Mouse (Mus musculus) heart, embryonic 13.5 days (tissue): ENCODE results near the gene Vwa3a. TPM values are rescaled to one million over a fixed set of nuclear protein-coding genes. Genes with fewer than 3 reads are reported as not detected.
"Not testable (repeated sequence)": the region's sequence is repeated elsewhere in the genome, so short reads cannot be mapped to it uniquely, and the experiment has no call there.

Experiments used
- ATAC-seq: fragments of 200-750 bp; cut with Nextera tagmentation; 2 replicates; pipeline ENCODE4 v1.8.0; 2017; ENCODE audit warnings: moderate TSS enrichment; ENCODE audit not compliant: insufficient number of reproducible peaks, low FRiP score, low TSS enrichment; ENCODE audit errors: extremely low read depth
- H3K27ac ChIP-seq: fragments of 300-500 bp; sonication (generic); replicated peaks from 2 replicates; pipeline ENCODE4 v1.5.1; 2015; ENCODE audit warnings: moderate library complexity, mild to moderate bottlenecking, inconsistent platforms
- H3K27me3 ChIP-seq: fragments of 300-500 bp; sonication (generic); replicated peaks from 2 replicates; pipeline ENCODE4 v1.6.1; 2015; ENCODE audit warnings: mild to moderate bottlenecking, inconsistent platforms
- H3K36me3 ChIP-seq: fragments of 300-500 bp; sonication (generic); 2 replicates; pipeline ENCODE4 v1.6.1; 2015; ENCODE audit warnings: mild to moderate bottlenecking, inconsistent platforms
- H3K4me1 ChIP-seq: fragments of 300-500 bp; sonication (generic); 2 replicates; pipeline ENCODE4 v1.6.1; 2015; ENCODE audit warnings: inconsistent platforms
- H3K4me2 ChIP-seq: fragments of 300-500 bp; sonication (generic); 2 replicates; pipeline ENCODE4 v1.6.1; 2015; ENCODE audit warnings: inconsistent platforms, mild to moderate bottlenecking, moderate library complexity
- H3K4me3 ChIP-seq: fragments of 300-500 bp; sonication (generic); 2 replicates; pipeline ENCODE4 v1.5.1; 2015; ENCODE audit warnings: moderate library complexity, mild to moderate bottlenecking, inconsistent platforms
- H3K9ac ChIP-seq: fragments of 300-500 bp; sonication (generic); 2 replicates; pipeline ENCODE4 v1.6.1; 2015; ENCODE audit warnings: inconsistent platforms, mild to moderate bottlenecking, moderate library complexity
- H3K9me3 ChIP-seq: fragments of 300-500 bp; sonication (generic); 2 replicates; pipeline ENCODE4 v1.6.1; 2016; ENCODE audit warnings: inconsistent platforms
- WGBS: fragments of 180-500 bp; shearing (Covaris S2); methylation state at CpG from one replicate; pipeline ENCODE4 v1.1.7; 2015; ENCODE audit warnings: mixed read lengths; 5-methylcytosine and 5-hydroxymethylcytosine counted together
- polyA plus RNA-seq: library from polyadenylated mRNA; unstranded; fragments of >200 nt; fragmentation: Nextera tagmentation; extraction: Ambion mirVana; gene quantifications from 2 replicates; pipeline ENCODE4 v1.2.1, GENCODE M21; 2015

The Vwa3a gene
- polyA plus RNA-seq, result 0.56 TPM in 2 replicates

DNA sequence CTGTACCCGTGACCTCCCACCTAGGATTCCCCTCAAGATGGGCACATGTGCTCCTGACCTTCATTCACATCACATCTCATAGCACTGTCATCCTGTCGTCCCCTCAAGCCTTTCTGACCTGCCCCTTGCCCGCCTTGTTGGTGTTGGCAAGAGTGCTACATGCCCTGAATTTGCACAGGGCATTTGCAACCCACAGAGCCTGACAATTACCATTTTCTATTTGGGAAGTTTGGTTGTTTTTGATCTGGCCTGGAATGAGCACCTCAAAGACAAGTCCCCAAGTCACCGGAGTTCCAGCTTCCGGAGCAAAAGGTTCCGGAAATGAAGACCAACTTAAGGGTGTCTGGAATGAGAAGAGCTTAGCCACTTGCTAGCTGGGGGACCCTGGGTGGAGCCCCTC, at the start of gene Vwa3a:
Gene Vwa3a (plus strand): TSS at position 301 of the 400 bp plus-strand sequence.
- WGBS, result 59% methylated on average over 6 of the region's 6 CpGs
- Histone ChIP-seq H3K27ac (peak within 1 kb of the TSS; percentile 36; the same call in 1 of the 2 replicates), H3K4me2 (peak within 1 kb of the TSS; percentile 27), H3K4me1 (peaks cover 23% of the 10 kb centered on the region), H3K9ac (peak within 1 kb of the TSS; percentile 53; the same call in 1 of the 2 replicates), H3K36me3 (peaks cover 5% of the 10 kb centered on the region; the same call in 1 of the 2 replicates), H3K4me3 (no peak within 1 kb of the TSS), H3K9me3 (no peaks in the 10 kb centered on the region), H3K27me3 (no peaks in the 10 kb centered on the region)
- no peak for ATAC-seq

DNA sequence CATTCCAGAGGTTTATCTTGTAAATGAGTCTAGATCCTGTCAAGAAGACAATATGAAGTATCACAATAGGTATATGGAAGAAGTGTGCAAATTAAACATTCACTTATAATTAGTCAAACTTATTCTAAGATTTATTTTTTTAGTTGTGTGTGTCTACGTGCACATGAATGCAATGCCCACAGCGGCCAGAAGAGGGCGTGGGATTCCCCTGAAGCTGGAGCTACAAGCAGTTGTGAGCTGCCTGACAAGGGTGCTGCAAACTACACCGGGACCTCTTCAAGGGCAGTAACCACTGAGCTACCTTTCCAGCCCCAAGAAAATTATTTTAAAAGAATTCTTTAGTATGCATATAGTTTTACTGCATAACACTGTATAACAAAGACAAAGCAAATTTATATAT, 48.5 kb upstream of the Vwa3a start:
- no peak for ATAC-seq
- H3K4me1 ChIP-seq, result peaks cover 21% of the 10 kb centered on the region
- 67% methylated on average over 4 of the region's 4 CpGs for WGBS
- no peak overlapping the region for H3K9ac ChIP-seq
- no peaks in the 10 kb centered on the region for H3K9me3 ChIP-seq
- H3K36me3 ChIP-seq, result peaks cover 18% of the 10 kb centered on the region
- H3K27me3 ChIP-seq, result no peaks in the 10 kb centered on the region
- no peak overlapping the region for H3K4me2 ChIP-seq
- H3K27ac ChIP-seq, result no peak overlapping the region
- H3K4me3 ChIP-seq, result no peak overlapping the region

DNA sequence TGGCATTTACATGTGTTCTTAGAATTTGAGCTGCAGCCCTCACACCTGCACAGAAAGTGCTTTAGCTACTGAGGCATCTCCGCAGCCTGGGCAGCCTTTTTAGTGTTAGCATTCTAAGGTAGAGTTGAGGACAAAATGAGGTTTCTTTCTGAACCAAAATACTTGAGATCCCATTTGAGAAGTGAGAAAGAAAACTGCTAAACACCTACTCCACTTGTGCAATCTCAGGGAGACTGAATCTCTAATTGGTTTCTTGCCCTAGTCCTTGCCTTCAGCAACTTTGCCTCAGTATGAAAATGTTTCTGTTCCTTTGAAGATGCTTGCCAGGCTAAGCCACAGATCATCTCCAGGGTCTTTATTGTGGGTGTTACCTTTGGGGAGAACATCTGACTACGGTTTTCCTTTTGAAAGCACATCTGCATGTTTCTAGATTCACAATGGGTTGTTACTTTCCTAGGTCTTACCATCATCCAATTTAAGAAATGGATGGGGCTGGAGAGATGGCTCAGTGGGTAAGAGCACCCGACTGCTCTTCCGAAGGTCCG, 45.2 kb upstream of the Vwa3a start:
- no peak overlapping the region for H3K9ac ChIP-seq
- no peak overlapping the region for H3K27ac ChIP-seq
- WGBS, result 93% methylated on average over 5 of the region's 5 CpGs

DNA sequence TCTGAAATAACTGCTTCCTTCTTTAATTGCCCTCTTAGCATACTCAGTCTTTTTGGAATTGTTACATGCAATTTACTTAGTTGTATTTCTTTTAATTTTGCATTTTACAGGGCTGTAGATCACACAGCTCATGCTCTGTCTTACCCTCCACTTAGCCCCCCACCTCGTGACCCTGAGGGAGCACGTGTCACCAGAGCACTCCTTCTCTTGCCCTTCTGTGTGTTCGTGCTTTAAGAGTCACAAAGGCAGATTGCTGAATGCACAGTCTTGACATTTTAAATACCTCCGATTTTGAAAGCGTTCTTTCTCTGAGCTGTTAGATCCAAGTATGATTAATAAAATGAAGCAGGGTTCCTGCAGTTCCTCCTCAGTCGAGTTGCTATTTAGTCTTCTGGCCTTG, 43.9 kb upstream of the Vwa3a start:
- Histone ChIP-seq H3K9me3 (no peaks in the 10 kb centered on the region), H3K27me3 (no peaks in the 10 kb centered on the region), H3K27ac (no peak overlapping the region), H3K4me1 (peaks cover 17% of the 10 kb centered on the region), H3K9ac (no peak overlapping the region), H3K4me2 (no peak overlapping the region), H3K36me3 (peaks cover 28% of the 10 kb centered on the region), H3K4me3 (no peak overlapping the region)
- ATAC-seq, result no peak
- 35% methylated on average over 6 of the region's 6 CpGs for WGBS

More for the DNA sequence above, 45.2 kb upstream of the Vwa3a start:
- H3K4me2 ChIP-seq, result no peak overlapping the region
- H3K27me3 ChIP-seq, result no peaks in the 10 kb centered on the region
- H3K4me3 ChIP-seq, result no peak overlapping the region
- H3K36me3 ChIP-seq, result peaks cover 28% of the 10 kb centered on the region
- peaks cover 12% of the 10 kb centered on the region; the same call in 1 of the 2 replicates for H3K4me1 ChIP-seq
- H3K9me3 ChIP-seq, result no peaks in the 10 kb centered on the region
- ATAC-seq, result no peak

DNA sequence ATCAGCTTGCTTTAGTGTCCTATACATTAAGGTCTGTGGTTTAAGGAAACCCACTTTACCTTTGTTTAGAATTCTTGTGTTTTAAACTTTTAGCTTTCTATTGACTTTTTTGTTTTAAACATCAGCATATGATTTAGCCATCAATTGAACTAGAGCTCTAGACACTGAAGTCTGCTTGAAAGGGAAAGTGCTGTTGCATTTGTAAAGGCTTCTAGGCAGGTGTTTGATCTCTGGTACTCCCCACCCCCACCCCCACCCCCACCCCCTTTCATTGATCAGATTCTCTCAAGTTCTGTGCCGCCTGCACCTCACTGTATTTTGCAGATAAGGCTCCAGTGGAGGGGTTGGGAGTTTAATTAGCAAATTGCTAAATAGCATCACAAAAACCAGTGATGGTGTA, 43.5 kb upstream of the Vwa3a start:
- H3K4me2 ChIP-seq, result no peak overlapping the region
- no peaks in the 10 kb centered on the region for H3K27me3 ChIP-seq
- no peak overlapping the region for H3K4me3 ChIP-seq
- H3K9me3 ChIP-seq, result no peaks in the 10 kb centered on the region
- WGBS, result 76% methylated on average over 1 of the region's 1 CpGs
- H3K4me1 ChIP-seq, result peaks cover 17% of the 10 kb centered on the region
- H3K9ac ChIP-seq, result no peak overlapping the region
- H3K36me3 ChIP-seq, result peaks cover 27% of the 10 kb centered on the region
- H3K27ac ChIP-seq, result no peak overlapping the region
- no peak for ATAC-seq

DNA sequence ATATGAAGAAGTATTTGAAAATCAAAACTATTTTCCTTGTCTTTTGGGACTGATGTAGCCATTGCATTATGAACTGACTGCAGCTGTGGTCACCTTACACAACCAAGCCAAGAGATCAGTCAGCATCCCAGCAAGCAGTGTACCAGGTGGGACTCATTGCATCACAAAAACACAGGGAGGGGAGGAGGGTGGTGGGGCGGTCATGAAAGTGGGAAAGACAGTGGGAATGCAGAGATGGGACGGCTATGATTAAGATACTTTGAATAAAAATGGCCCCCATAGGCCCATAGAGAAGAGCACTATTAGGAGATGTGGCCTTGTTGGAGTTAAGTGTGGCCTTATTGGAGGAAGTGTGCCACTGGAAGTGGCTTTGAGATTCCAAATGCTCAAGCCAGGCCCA, 42.8 kb upstream of the Vwa3a start:
- Histone ChIP-seq H3K4me2 (no peak overlapping the region), H3K27ac (no peak overlapping the region), H3K4me1 (peaks cover 17% of the 10 kb centered on the region), H3K9me3 (no peaks in the 10 kb centered on the region), H3K36me3 (peaks cover 20% of the 10 kb centered on the region), H3K9ac (no peak overlapping the region), H3K27me3 (no peaks in the 10 kb centered on the region), H3K4me3 (no peak overlapping the region)
- WGBS, result 93% methylated on average over 2 of the region's 2 CpGs
- no peak for ATAC-seq

DNA sequence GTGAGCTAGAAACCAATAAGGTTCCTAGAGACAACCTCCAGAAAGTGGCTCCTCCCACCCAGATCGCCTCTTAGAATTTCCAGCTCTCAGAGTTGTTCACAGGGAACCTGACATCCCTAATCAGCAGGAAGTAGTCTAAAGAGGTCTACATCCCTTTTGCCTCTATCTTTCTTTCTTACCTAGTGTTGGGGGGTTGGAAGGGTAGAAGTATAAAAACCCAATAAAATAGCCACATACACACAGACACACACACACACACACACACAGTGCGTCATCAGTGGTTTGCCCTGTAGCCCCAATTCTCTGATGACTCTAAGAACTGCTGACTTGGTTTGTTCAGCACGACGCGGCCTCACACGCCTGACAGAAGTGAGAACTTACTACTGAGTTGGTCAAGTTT, 39.5 kb upstream of the Vwa3a start:
- Histone ChIP-seq H3K27me3 (no peaks in the 10 kb centered on the region), H3K36me3 (peaks cover 10% of the 10 kb centered on the region), H3K4me3 (no peak overlapping the region), H3K27ac (no peak overlapping the region), H3K9ac (no peak overlapping the region), H3K4me1 (peaks cover 41% of the 10 kb centered on the region), H3K4me2 (no peak overlapping the region), H3K9me3 (no peaks in the 10 kb centered on the region)
- WGBS, result 85% methylated on average over 6 of the region's 6 CpGs
- no peak for ATAC-seq

DNA sequence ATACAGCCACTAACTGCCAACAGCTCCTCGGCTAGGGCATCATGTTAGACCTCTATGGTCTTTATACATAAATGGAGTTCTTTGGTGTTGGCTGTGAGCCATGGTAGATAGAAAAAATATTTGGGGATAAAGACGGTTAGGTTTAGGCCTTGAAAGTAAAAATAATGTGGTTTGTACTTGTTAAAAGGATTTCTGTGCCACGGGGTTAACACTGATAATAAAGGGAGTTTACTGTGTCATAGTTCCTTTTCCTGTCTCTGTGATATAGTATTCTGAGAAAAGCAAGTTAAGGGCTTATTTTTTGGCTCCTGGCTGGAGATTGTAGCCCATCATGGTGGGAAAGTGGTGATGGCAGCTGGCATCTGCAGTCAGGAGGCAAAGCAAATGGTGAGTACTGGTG, 35.2 kb upstream of the Vwa3a start:
- WGBS, result 47% methylated on average over 3 of the region's 3 CpGs
- H3K27ac ChIP-seq, result 0 out of 2 replicates have a peak overlapping the region, but pooled peaks have one; percentile 5
- H3K4me3 ChIP-seq, result no peak overlapping the region
- H3K9me3 ChIP-seq, result no peaks in the 10 kb centered on the region
- H3K36me3 ChIP-seq, result no peaks in the 10 kb centered on the region
- no peak overlapping the region for H3K4me2 ChIP-seq
- no peak for ATAC-seq
- no peak overlapping the region for H3K9ac ChIP-seq
- H3K4me1 ChIP-seq, result peaks cover 32% of the 10 kb centered on the region
- H3K27me3 ChIP-seq, result no peaks in the 10 kb centered on the region

DNA sequence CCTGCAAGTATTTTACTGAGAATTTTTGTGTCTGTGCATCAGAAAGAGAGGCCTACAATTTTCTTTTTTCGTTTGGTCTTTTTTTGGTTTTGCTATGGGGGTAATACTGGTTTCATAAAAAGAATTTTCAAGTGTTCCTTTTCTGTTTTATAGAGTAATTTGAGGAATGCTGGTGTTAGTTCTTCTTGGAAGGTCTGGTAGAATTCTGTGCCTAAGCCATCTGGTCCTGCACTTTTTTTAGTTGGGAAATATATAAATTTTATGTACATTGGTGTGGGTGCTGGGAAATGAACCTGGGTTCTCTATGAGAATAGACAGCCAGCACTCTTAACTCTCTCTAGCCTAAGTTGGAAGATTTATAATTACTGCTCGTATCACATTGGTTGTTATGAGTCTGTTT, 27.0 kb upstream of the Vwa3a start:
- Histone ChIP-seq H3K9me3 (no peaks in the 10 kb centered on the region), H3K27ac (no peak overlapping the region), H3K9ac (no peak overlapping the region), H3K4me1 (0 out of 2 replicates have a peak, but pooled peaks cover 6% of the 10 kb centered on the region), H3K36me3 (0 out of 2 replicates have a peak, but pooled peaks cover 3% of the 10 kb centered on the region), H3K4me3 (no peak overlapping the region), H3K4me2 (no peak overlapping the region), H3K27me3 (no peaks in the 10 kb centered on the region)
- WGBS, result 94% methylated on average over 2 of the region's 2 CpGs
- ATAC-seq, result no peak

DNA sequence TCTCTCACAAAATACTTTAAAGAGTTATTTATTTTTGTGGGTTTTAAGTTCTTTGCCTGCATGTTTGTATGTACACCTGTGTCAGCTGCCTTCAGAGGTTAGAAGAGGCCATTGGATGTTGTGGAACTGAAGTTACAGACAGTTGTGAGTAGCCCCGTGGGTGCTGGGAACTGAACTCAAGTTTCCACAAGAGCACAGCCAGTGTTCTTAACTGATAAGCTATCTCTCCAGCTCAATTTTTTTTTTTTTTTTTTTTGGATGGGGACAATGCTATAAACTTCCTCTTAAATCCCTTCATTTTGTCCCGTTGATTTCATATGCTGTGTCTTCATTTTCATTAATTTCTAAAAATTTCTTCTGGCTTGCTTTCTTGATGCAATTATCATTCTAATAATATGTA, 25.9 kb upstream of the Vwa3a start:
- no peak overlapping the region for H3K4me2 ChIP-seq
- WGBS, result 76% methylated on average over 2 of the region's 2 CpGs
- H3K36me3 ChIP-seq, result 0 out of 2 replicates have a peak, but pooled peaks cover 3% of the 10 kb centered on the region
- H3K4me1 ChIP-seq, result peaks cover 12% of the 10 kb centered on the region; the same call in 1 of the 2 replicates
- H3K9me3 ChIP-seq, result no peaks in the 10 kb centered on the region
- ATAC-seq, result no peak
- H3K9ac ChIP-seq, result no peak overlapping the region
- H3K4me3 ChIP-seq, result no peak overlapping the region
- no peaks in the 10 kb centered on the region for H3K27me3 ChIP-seq
- no peak overlapping the region for H3K27ac ChIP-seq

DNA sequence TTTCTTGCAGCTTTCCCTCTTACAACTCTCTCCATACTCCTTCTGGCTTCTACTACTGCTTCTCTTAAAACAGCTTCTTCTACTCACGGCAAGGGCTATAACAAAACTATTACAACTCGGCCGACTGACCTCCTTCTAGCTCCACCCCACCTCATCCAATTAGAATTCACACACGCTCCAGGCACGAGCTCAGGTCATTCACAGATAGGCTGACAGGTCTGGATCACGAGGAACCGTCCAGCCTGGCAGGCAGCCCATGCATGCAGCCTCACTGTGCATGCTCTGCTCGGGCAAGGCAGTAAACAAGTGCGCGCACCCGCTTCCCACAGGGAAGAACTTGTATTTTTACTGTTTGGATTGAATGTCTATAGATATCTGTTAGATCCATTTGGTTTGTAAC, 25.2 kb upstream of the Vwa3a start:
- H3K36me3 ChIP-seq, H3K9ac ChIP-seq, H3K9me3 ChIP-seq, ATAC-seq, H3K4me3 ChIP-seq, H3K27me3 ChIP-seq: not testable (repeated sequence)
- peaks cover 12% of the 10 kb centered on the region; the same call in 1 of the 2 replicates for H3K4me1 ChIP-seq
- H3K4me2 ChIP-seq, result peak overlapping the region; percentile 27
- H3K27ac ChIP-seq, result peak overlapping the region; percentile 53
- 64% methylated on average over 11 of the region's 11 CpGs for WGBS

DNA sequence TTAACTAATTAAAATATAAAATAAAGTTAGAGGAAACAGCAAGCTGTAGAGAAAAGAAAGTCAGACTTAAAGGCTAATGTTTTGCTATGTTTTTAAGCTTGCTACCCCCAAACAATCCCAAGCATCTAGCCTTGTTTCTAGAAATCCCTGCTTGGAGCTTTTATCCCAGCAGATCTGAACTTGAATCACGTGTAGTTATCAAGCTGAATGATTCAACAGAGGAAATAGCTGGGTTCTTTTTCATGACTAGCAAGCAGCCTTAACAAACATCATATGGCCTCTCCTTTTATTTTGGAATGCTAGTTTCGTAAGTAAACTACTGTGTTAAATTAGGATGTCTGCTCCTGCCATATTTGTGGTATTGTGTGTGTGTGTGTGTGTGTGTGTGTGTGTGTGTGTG, 21.9 kb upstream of the Vwa3a start:
- no peak overlapping the region for H3K27ac ChIP-seq
- no peak overlapping the region for H3K4me3 ChIP-seq
- no peak for ATAC-seq
- H3K4me1 ChIP-seq, result peaks cover 12% of the 10 kb centered on the region; the same call in 1 of the 2 replicates
- 0 out of 2 replicates have a peak, but pooled peaks cover 8% of the 10 kb centered on the region for H3K36me3 ChIP-seq
- H3K27me3 ChIP-seq, result no peaks in the 10 kb centered on the region
- H3K9me3 ChIP-seq, result no peaks in the 10 kb centered on the region
- no peak overlapping the region for H3K4me2 ChIP-seq
- WGBS, result 71% methylated on average over 2 of the region's 2 CpGs
- no peak overlapping the region for H3K9ac ChIP-seq
